In genomic region chr8:8969112-8969950, GRCm38 (mm10) we compare ENCODE assay signal across 11 mouse cellular contexts.
DNase-seq lines count a peak whose midpoint lies in the region; ATAC-seq lines count a peak whose summit lies in the region.
"Had no signal": no experiment of that assay in that cellular context is flagged by ENCODE, and none has a peak within 500 bp of the region (broad histone marks: within the 10 kb centered on the region; RNA-seq: fewer than 3 reads in every experiment).

No protein-coding gene starts in this region.

- 75% methylated on average over 21 of the region's 21 CpGs for WGBS in limb, embryonic 12.5 days
- 87% methylated on average over 21 of the region's 21 CpGs for WGBS in limb, embryonic 10.5 days

- peak overlapping the region; percentile 62; the same call in 1 of the 2 replicates for H3K27ac ChIP-seq in limb, embryonic 12.5 days
- no peak overlapping the region for H3K27ac ChIP-seq in limb, embryonic 10.5 days
- H3K27ac ChIP-seq: liver, embryonic 14.5 days had no signal

- no peak overlapping the region for H3K4me2 ChIP-seq in limb, embryonic 12.5 days

- no peaks in the 10 kb centered on the region for H3K27me3 ChIP-seq in limb, embryonic 12.5 days
- H3K27me3 ChIP-seq in limb, embryonic 10.5 days (ENCODE audit: low read depth, poor library complexity, severe bottlenecking), result no peaks in the 10 kb centered on the region

- no peak overlapping the region for H3K9ac ChIP-seq in limb, embryonic 12.5 days (replicated peaks)
- H3K9ac ChIP-seq: liver, embryonic 14.5 days had no signal

- H3K36me3 ChIP-seq in limb, embryonic 12.5 days, result no peaks in the 10 kb centered on the region
- H3K36me3 ChIP-seq in limb, embryonic 10.5 days, result no peaks in the 10 kb centered on the region

- H3K4me3 ChIP-seq in limb, embryonic 12.5 days (replicated peaks), result no peak overlapping the region
- H3K4me3 ChIP-seq in limb, embryonic 10.5 days, result no peak overlapping the region

- H3K4me1 ChIP-seq in limb, embryonic 12.5 days (replicated peaks), result peaks cover 4% of the 10 kb centered on the region
- peaks cover 12% of the 10 kb centered on the region for H3K4me1 ChIP-seq in limb, embryonic 10.5 days

- no peaks in the 10 kb centered on the region for H3K9me3 ChIP-seq in limb, embryonic 12.5 days
- no peaks in the 10 kb centered on the region for H3K9me3 ChIP-seq in limb, embryonic 10.5 days (replicated peaks)

- peak; percentile 52; the same call in 1 of the 2 replicates for ATAC-seq in limb, embryonic 12.5 days (ENCODE audit: insufficient number of reproducible peaks, insufficient read depth, low FRiP score, low TSS enrichment, low read depth)
- no peak for ATAC-seq in activated CD4-positive, CD25-positive, alpha-beta regulatory T cell, adult 4 months
- ATAC-seq: inflammation-experienced regulatory T-cells, adult 6 months had no signal

- peak; percentile 28 for DNase-seq in adrenal gland, postnatal 14 days
- no peak for DNase-seq in adrenal gland, adult 18-20 months (ENCODE audit: low spot score in 2 of 2)
- no peak for DNase-seq in limb, embryonic 10.5 days (ENCODE audit: low spot score)
- DNase-seq in lung, adult 18-20 months, result peak; percentile 54 to 74
- DNase-seq in thymus, postnatal 36 days, result peak; percentile 13 to 33
- no peak for DNase-seq in right cerebral cortex, postnatal 25 days
- DNase-seq: cerebellum, adult 18-20 months had no signal

Comparison
In these comparisons a context has a peak if more than half of its experiments do, and no peak if none do; other contexts are left out.
1. DNase-seq: peak in adrenal gland, postnatal 14 days (single experiment), lung, adult 18-20 months (2 of 2) and thymus, postnatal 36 days (2 of 2); none in adrenal gland, adult 18-20 months (0 of 2), limb, embryonic 10.5 days (single experiment) and right cerebral cortex, postnatal 25 days (single experiment).